Mouse (Mus musculus): ENCODE measurements around the gene Trim45. TPM values are rescaled to one million over a fixed set of nuclear protein-coding genes. Genes with fewer than 3 reads are reported as not detected.
A peak's percentile ranks its signal among the peaks of the same experiment; 100 is the strongest.

The Trim45 gene
- total RNA-seq, 2 experiments from 2014 or later, result 9.1 to 10.4 TPM

DNA sequence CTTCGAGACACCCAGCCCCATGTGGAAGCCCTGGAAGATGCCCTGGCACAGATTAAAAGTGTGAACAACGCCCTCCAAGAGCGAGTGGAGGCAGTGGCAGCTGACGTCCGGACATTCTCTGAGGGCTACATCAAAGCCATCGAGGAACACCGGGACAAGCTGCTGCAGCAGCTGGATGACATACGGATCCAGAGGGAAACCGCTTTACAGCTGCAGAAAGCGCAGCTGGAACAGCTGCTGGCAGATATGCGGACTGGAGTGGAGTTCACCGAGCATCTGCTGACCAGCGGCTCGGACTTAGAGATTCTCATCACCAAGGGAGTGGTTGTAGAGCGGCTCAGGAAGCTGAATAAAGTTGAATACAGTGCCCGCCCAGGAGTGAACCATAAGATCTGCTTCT is 3.2 kb downstream of the Trim45 start:
- intact Hi-C loops (cut with DNase I), result no loop called here
- DNase-seq, result peak; percentile 49 to 58

DNA sequence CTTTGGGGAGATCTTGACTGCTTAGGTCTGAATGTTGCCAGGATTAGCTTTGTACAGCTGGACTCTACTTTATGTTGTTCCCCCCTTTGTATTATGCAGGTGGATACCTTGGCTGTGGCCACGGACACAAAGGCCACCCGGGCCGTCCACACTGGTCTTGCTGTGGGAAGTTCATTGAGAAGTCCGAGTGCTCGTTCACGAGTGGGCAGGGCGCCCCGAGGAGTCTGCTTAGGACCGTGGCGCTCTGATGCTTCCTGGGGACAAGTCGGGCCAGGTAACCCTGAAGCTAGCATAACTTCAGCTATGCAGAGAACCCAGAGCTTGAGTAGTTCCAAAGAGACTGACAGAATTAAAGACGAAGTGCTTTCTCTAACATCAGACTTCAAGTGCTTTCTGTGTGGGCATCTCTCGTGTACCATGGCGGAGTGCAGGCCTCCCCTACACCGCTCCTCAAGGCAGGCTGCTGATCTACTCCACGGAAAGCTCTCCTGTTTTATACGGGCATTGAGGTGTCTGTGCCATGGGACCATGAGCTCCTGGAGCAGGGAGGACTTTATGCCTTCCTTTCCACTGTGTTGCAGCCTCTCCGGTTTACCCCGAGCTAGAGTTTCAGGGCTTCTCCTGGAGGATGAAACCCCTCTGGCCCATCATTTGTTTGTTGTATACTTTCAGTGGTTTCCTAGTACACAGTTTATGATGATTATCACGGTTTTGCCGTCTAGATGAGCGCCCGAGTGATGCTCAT is 9.5 kb downstream of the Trim45 start:
- intact Hi-C loops (cut with DNase I), result no loop called here
- no peak for DNase-seq

DNA sequence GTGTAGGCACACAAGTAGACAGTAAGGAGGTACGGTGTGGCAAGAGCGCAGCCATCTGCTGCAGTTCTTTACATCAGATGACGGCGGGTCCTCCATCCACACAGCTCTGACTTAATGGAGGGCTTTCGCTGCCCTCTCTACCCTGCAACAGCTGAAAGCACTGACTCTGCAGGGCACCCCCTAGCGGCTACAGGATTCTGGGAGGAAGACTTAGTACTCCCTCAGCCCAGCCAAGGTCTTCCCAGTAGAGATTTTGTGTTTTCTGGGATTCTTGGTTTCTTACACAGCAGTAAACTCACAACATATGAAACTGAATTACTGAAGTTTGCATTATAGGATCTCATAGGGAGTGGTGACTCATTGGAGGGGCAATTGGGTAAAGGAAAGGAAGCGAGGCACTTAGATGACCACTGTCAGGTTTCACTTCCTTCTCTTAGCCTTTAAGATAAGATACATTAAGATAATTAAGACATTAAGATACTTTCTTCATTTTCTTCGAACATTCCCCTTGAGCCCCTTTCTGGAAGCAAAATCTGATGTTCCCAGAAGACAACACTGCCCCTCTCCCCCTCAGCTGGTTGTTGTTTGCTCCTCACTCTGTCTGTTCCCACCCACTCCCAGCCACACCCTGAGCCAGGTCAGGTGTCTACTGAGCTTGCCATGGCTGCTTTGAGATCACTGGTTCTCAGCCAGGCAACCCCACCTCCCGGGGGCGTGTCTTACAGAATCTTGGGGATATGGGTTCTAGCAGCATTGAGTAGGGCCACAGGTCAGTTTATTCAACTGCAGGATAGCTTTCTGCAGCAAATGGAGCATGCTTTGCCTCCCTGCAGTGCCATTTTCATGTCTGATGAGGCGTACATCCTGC is 10.3 kb downstream of the Trim45 start:
- intact Hi-C loops (cut with DNase I), result no loop called here
- peak; percentile 19 to 27 for DNase-seq

DNA sequence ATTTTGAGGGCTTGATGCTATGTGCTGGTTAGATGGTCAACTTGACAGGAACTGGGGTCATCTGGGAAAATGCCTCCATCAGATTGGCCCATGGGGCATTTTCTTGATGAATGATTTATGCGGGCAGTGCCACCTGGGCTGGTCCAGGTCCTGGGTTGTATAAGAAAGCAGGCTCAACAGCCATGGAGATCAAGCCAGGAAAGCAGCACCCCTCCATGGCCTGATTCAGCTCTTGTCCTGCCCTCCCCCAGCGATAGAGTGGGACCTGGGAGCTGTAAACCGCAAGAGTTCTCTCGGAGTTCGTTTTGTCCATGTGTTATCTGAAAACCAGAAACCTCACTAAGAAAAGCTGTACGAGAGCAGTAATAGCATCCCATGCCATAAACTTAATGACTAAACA is 13.5 kb downstream of the Trim45 start:
- no peak for DNase-seq
- intact Hi-C loops (cut with DNase I), result no loop called here

DNA sequence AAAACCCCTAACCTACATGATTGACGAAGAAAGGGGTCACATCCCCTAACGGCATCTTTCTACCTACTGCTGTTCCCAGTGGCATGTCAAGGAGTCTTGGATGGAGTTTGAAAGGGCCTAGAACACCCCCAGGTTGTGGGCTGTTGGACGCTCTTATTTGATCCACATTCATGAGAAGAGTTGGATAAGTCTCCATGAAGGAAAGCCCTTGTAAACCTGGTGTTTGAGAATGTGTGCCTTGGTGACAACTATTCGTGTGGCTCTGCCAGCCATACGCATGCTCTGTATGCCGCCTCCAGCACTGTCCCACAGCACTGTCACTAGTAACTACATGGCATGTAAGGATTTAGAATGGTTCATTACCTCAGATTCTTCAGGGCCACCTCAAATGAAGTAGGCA is 14.2 kb downstream of the Trim45 start:
- DNase-seq, result no peak

DNA sequence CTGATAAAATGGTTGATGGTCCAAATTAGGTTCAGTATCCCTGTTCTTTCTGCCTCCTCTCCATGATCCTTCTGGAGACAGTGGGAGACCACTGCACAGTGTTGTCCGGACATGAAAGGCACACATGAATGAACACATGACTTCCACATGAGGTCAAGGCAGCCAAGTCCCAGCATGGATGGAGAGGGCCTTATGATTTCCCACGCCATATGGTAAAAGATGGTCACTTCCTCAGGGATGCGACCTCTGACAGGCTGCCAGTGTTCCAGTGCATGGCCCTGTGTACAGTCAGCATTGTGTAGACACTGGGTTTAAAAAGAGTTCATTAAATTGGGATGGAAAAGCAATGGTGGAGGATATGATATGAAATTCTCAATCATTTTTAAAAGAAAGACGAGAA is 16.2 kb downstream of the Trim45 start:
- DNase-seq, result no peak
- intact Hi-C loops (cut with DNase I), result no loop called here

More for the DNA sequence above, 14.2 kb downstream of the Trim45 start:
- intact Hi-C loops (cut with DNase I), result no loop called here

DNA sequence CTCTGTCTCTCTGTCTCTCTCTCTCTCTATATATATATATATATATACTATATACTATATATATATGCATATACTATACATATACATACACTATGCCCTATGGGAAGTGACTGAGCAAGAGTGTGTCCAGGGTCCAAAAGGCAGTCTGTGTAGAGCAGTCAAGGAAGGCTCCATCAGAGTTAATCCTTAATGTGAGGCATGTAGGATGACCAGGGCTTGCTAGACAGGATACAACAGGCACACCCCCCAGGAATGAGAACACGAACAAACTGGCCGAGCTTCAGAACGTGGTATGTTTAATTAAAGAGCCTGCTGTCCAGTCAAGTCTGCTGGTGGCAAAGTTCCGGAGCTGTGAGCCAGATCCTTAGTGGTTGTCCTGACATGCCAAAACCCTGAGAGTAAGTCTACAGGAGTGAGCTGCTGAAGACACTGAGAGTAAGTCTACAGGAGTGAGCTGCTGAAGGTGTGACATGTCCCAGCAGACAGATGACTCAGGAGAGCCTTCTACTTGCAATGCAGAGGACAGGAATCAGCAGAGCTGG is 18.6 kb downstream of the Trim45 start:
- intact Hi-C loops (cut with DNase I), result no loop called here
- DNase-seq, result no peak

DNA sequence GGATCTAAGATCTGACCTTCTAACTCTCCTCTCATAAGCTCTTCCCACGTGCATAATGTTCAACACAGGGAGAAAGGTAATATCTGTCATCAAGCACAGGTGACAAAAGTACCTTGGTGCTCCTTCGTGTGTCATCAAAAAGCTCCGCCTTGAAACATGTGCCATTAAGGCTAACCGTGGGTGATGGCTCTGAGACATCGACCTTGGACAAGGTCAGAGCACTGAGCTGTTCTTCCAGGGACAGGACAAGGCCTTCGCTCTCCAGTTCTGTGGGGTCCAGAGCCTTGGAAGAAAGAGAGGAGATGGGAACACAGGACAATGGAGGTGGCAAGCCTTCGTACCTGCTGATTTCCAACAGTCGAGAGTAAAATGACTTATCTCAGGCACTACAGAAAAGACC is 25.3 kb downstream of the Trim45 start:
- DNase-seq, result no peak
- intact Hi-C loops (cut with DNase I), result no loop called here

DNA sequence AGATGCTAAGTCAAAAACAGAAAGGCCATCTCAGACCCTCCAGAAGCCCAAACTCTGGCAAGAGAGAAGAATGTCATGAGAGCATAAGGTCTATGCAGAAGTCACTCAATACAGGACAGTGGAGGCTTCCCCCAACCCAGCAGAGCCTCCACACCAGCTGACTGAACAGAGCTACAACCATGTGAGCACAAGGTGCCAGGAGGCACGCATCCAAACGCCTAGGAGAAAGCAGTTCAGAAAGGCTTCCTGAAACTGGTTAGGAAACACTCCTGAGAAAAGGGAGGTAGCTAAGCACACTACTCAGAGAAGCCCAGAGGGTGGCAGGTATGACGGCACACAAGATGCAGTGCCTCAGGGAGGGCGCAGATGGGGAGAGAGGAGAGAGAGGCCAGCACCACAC is 29.5 kb downstream of the Trim45 start:
- intact Hi-C loops (cut with DNase I), result no loop called here
- DNase-seq, result peak in 1 of 2 experiments; percentile 23

DNA sequence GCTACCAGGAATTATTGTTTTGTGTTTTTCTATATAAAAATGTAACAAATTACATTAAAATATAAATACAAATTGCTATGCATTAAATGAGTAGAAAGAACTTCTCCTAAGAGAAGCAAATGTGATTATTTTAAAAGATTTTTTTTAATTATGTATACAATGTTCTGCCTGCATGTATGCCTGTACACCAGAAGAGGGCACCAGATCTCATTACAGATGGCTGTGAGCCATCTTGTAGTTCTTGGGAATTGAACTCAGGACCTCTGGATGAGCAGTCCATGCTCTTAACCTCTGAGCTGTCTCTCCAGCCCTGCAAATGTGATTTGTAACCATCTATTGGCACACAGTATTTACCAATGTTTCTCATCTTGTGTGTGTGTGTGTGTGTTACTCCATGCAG is 32.6 kb downstream of the Trim45 start:
- intact Hi-C loops (cut with DNase I), result no loop called here
- no peak for DNase-seq

DNA sequence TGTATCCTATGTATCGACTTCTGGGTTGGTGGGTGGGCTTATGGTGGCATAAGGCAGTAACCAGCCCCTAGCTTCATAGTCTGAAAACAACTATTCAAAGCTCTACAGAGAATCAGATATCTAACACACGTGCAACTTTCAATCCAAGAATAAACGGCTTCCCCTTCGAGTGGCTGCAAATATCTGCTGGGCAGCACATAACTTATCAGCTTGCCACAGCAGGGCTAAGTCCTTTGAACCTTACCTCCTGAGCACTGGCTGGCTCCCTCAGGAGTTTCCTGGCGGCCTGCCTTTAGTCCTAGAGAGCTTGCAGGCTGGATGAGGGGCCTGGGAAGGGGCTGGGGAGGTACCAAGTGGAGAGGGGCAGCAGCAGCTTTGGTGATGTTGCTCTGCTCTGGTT is 39.0 kb downstream of the Trim45 start:
- intact Hi-C loops (cut with DNase I), result loop anchor here (10.0 kb wide), 1 partner anchor 854 kb away; no protein-coding TSS in a partner anchor
- DNase-seq, result peak in 1 of 2 experiments; percentile 5

DNA sequence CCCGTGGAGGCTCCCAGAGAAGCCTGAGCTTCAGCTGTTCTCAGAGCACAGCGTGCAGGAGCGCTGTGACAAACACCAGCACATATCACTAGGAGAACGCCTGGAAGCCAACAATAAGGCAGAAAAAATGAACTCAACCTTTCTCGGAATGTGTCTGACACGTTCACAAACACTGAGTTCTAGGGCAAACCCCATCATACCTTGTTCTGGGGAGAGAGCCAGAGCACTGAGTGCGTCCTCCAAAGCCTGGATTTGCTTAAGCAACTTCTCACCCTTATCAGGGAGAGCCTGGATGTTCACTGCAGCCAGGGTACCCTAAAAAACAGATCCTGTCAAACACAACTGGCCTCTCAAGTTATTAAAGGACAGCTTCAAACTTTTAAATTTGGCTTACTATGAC is 39.5 kb downstream of the Trim45 start:
- DNase-seq, result no peak
- intact Hi-C loops (cut with DNase I), result loop anchor here (10.0 kb wide), 1 partner anchor 853 kb away; no protein-coding TSS in a partner anchor

DNA sequence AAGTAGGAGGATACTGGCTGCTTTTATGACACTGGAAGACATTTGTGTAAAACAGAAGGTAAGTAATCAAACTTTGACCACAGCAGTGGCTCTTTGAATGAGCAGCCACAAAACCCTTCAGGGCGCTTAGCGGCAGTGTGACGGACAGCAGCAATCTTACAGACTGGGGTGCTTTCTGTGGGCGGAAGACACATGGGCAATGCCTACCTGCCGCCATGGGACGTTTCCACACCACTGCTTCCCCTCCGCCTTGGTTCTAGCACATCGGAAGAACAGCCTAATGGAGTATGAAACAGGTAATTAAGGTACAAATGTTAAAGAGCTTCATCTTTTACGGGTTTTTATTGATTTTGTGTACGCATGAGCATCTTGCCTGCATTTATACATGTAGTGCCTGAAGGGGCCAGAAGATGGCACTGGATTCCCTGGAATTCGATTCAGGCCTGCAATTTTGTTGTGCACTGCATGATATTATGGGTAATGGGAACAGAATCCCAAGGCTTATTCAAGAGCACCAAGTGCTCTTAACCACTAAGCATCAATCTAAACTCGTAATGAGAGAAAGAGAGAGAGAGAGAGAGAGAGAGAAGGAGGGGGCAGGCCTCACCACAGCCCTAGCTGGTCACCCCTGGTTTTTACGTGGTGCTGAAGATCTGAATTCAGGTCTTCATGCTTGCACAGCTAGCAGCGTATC is 42.0 kb downstream of the Trim45 start:
- intact Hi-C loops (cut with DNase I), result loop anchor here (10.0 kb wide), 1 partner anchor 851 kb away; no protein-coding TSS in a partner anchor
- DNase-seq, result peak; percentile 31 to 68

DNA sequence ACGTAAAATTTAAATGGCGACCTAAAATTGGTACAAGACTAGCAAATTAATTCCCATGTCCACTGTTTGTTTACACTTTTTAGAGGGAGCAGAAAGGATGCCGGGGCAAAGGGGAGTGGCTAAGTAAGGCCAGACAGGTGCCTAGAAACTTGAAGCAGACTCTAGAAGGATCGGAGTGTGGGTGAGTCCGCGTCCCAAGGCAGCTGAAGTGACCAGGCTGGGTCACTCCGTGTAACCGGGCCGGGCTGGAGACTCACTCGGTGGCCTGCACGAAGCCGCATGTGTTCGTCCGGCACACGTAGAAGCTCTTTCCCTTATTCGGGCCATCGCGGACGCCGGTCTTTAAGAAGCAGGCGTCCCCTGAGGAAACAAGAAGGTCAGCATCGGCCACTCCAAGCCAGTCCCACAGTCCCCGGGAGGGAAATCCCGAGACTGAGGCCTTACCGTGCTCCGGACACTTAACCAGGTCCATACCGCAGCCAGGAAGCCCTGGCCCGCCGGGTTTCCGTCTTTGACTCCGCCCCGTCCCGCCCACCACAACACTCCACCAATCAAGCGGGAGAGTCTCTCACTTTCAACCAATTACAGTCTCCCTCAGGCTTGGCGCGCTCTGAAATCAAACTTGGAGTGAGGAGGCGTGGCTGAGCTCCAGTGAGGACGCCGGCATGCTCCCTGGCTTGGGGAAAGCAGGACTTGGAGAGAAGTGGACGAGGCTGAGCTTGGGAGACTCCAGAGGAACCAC is 47.3 kb downstream of the Trim45 start, which contains the start of gene Ttf2:
Gene Ttf2, minus strand, starts transcription at position 488 of the 742 bp plus-strand sequence.
- intact Hi-C loops (cut with DNase I), result loop anchor here (10.0 kb wide), 1 partner anchor 845 kb away; no protein-coding TSS in a partner anchor
- peak; percentile 92 to 95 for DNase-seq

DNA sequence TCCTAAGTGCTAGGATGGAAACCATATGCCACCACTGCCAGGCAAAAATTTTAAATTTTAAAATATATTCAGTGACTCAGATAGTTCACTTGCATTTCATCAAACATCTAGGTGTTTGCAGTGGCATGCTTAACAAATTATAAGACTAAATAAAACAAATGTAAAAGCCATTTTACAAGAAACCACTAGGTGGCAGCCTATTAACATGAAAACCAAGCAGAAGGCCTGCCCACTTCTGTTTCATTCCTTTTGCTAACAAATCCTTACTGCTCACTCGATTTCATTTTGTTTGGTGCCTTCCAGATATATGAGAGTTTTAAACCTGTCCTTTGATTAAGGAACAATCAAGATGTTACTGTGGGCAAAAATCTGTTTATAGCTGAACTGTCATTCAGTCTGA is 51.9 kb downstream of the Trim45 start:
- intact Hi-C loops (cut with DNase I), result loop anchor here (1.0 to 2.0 kb wide), 3 partner anchors 189 to 489 kb away; no protein-coding TSS in a partner anchor

DNA sequence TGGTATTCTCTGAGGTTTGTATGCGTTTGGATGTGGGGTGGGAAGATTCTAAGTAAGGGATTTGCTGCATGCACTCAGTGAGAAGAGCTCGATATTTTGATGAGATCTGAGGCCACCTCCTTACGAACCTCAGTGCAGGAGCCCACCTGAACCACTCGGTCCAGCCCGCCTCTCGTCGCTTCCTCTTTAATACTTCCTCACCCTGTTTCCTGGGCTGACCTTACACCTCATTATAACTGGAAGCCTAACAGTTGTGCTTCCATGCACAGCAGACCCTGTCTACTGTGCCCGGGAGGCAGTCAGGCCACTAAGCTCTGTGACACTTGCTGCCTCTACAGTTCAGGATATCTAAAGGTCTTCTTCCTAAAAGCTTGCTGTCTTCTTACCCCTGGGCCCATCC is 57.3 kb downstream of the Trim45 start:
- intact Hi-C loops (cut with DNase I), result no loop called here
- DNase-seq, result no peak

More for the DNA sequence above, 51.9 kb downstream of the Trim45 start:
- no peak for DNase-seq

All from heart, postnatal 14 days (tissue).